Mouse (Mus musculus) lung, adult 2 months (tissue): ENCODE results near the gene Rnf31. TPM values are rescaled to one million over a fixed set of nuclear protein-coding genes. Genes with fewer than 3 reads are reported as not detected.

ENCODE experiments used
- DNase-seq: peaks from one replicate; pipeline ENCODE4 v3.0.0; 2022
- H3K4me1 ChIP-seq: fragments of 200-500 bp; 2 replicates; pipeline ENCODE4 v1.6.1; 2011; ENCODE audit warnings: low read length; ENCODE audit not compliant: control insufficient read depth, insufficient read depth
- H3K4me3 ChIP-seq: fragments of 200-500 bp; replicated peaks from 2 replicates; pipeline ENCODE3; 2011; ENCODE audit warnings: low read depth, mild to moderate bottlenecking, control low read depth, low read length; ENCODE audit errors: extremely low read depth
- CTCF ChIP-seq: fragments of 200-500 bp; IDR thresholded peaks from 2 replicates; pipeline ENCODE4 v1.5.1; 2011; ENCODE audit warnings: mild to moderate bottlenecking, low read length, control low read depth; ENCODE audit not compliant: insufficient read depth
- POLR2A ChIP-seq: fragments of 200-500 bp; IDR thresholded peaks from 2 replicates; pipeline ENCODE4 v1.6.1; 2011; ENCODE audit warnings: low read depth, mild to moderate bottlenecking, control low read depth, low read length, borderline replicate concordance; ENCODE audit errors: extremely low read depth
- WGBS: fragments of 180-500 bp; shearing (Covaris S2); methylation state at CpG from one replicate; pipeline ENCODE4 v1.1.7; 2018; 5-methylcytosine and 5-hydroxymethylcytosine counted together
- polyA plus RNA-seq: library from polyadenylated mRNA; depleted of rRNA; stranded (reverse); fragments of >200 nt; gene quantifications from 2 replicates; pipeline ENCODE4 v1.2.3, GENCODE M21; 2012

Gene Rnf31
- polyA plus RNA-seq, 1 experiment: 42.8 TPM

DNA sequence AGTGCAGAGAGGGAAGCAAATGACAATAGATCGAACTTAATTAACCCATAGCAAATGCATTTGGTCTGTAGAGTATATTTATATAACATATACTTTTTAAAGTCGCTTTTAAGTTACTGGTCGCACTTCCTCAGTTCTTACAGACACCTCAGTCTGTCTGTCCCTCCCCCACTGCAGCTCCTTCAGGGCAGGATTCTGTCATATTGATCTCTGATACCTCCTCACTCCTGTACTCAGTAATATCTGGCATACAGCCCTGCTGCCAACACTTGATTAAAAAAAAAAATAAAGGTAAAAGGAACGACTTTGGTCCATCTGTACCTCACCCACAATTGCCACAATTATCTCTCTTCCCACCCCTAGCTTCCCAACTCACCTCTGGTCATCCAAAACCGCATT lies 7.2 kb upstream of the Rnf31 start:
- H3K4me3 ChIP-seq: no peak overlapping the region
- peaks cover 6% of the 10 kb centered on the region for H3K4me1 ChIP-seq
- WGBS: 44% methylated on average over 5 of the region's 5 CpGs
- TF ChIP-seq POLR2A (no peak), CTCF (no peak)
- no peak for DNase-seq

DNA sequence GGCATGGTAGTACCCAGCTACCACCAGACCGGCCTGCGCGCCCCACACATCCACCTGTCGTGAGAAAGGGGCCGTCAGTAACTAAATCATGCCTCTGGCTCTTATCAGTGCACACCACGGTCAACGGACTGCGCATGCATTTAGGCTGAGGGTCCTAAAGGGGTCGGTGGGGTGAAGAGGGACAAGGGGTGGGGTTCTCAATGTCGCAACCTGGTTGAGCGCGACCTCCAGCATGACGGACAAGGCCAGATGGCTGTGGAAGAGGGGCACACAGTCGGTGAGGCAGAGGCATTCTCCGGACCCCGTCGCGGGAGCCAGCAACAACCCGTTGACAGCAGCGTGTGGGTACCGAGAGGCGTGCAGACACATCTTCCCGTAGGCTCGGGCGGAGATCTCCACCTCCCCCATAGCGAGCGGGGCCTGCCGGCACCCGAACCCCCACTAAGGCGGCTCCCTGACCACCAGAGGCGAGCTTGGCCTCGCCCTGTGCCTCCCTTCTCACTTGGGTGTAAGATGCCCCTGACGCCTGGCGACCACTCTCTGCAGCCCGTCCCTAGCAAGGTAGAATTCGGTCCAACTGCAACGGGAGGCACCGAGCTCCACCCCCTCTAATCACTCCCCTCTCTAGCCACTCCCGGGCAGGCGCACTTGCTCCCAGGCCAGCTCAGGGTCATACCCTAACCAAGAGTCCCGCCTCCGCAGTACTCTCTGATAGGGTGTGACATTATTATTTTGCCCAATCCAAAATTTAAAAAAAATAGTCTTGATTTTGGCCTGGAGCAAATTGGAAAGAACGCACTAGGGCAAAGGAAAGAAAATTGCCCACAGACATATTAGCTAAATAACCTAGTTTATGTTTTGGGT lies 6.6 kb upstream of the Rnf31 start, which contains the start of gene Emc9:
TSS of gene Emc9 (minus strand) at position 601 of the 864 bp plus-strand sequence.
- DNase-seq: peak; percentile 80

DNA sequence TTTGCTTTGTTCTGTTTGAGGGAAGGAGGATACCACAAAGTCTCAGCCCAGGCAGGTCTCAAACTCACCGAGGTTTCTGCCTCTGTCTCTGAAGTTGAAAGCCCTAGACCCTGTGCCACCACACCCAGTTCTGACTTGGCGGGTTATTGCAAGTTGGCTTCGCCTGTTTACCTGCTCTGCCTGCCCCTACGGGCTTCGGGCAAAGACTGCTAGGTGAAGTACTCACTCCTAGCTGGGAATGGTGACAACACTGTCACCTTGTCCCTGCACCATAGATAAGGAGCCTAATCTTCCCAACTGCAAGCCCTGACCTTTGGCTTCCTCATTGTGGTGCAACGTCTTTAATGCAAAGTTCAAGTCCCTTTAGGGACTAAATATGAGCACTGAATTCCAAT lies 5.9 kb upstream of the Rnf31 start:
- Histone ChIP-seq H3K4me1 (peaks cover 11% of the 10 kb centered on the region), H3K4me3 (peak overlapping the region; percentile 14)
- peak; percentile 25 for DNase-seq
- 45% methylated on average over 6 of the region's 6 CpGs for WGBS
- TF ChIP-seq POLR2A: no peak
- no peak for TF ChIP-seq CTCF

More for the DNA sequence above, 6.6 kb upstream of the Rnf31 start, which contains the start of gene Emc9:
- Histone ChIP-seq H3K4me1 (peaks cover 9% of the 10 kb centered on the region), H3K4me3 (peak within 1 kb of the TSS; percentile 78)
- WGBS: 6% methylated on average over 43 of the region's 43 CpGs
- peak; percentile 73; the same call in 1 of the 2 replicates for TF ChIP-seq POLR2A
- no peak for TF ChIP-seq CTCF

DNA sequence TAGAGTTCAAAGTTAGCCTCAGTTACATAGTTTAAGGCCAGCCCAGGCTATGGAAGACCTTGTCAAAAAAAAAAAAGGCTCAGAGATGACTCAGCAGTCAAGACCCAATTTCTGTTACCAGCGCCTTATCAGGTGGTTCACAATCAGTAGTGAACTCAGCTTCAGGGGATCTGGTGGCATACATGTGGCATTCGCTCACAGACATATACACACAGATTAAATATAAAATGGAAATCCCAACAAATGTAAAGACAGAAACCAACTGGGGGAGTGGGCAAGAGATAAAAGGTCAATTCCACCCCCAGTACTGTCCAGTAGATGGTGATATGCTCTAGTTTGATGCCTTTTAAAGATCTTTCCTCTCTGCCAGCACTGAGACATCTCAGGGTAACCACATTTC lies 5.4 kb upstream of the Rnf31 start:
- Histone ChIP-seq H3K4me3 (no peak overlapping the region), H3K4me1 (peaks cover 11% of the 10 kb centered on the region)
- TF ChIP-seq CTCF: no peak
- no peak for TF ChIP-seq POLR2A
- DNase-seq: no peak
- WGBS: 99% methylated on average over 2 of the region's 2 CpGs

DNA sequence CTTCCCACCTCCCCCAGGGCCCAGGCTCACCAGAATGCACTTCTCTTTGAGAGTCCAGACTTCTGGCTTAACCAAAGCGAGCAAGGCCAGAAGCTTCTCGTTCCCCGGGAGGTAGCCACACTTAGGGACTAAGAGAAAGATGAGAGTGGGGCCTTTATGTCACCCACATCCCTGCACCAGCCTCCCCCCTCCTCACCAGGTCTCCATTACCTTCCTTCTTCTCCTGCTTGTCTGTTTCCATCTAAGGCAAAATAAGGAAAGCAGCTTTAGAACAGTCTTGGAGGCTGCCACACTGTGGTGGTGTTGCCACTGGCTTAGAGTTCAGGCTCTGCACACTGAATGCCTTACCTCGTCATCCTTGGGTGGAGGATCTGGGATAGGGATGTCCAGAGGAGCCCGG lies 2.2 kb upstream of the Rnf31 start:
- Histone ChIP-seq H3K4me1 (peaks cover 25% of the 10 kb centered on the region), H3K4me3 (no peak overlapping the region)
- WGBS: 92% methylated on average over 5 of the region's 5 CpGs
- no peak for TF ChIP-seq CTCF
- TF ChIP-seq POLR2A: no peak
- no peak for DNase-seq

DNA sequence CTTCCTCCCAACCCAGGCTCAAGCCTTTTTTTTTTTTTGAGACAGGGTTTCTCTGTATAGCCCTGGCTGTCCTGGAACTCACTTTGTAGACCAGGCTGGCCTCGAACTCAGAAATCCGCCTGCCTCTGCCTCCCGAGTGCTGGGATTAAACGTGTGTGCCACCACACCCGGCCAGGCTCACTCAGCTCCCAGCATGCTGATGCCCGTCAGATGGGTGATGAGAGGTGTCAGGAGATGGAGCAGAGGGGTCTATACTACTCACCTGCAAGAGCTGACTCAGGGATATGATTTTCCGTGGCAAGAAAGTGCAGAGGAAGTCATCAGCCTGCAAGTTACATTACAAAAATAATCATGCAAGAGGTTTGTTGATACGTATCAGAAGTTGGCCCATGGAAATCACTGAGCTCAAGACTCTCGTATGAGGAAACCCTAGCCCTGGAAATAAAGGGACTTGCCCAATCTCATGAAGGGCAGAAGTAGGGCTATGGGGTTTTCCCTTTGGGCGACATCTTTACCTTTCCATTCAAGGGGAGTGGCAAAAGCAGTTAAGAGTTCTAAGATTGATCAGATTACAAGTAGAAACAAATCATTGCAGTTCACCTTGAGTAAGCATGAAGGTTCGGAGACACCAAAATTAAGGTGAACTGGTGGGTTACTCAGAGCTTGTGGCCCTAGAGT lies 1.6 kb upstream of the Rnf31 start:
- DNase-seq: no peak
- WGBS: 66% methylated on average over 11 of the region's 11 CpGs

DNA sequence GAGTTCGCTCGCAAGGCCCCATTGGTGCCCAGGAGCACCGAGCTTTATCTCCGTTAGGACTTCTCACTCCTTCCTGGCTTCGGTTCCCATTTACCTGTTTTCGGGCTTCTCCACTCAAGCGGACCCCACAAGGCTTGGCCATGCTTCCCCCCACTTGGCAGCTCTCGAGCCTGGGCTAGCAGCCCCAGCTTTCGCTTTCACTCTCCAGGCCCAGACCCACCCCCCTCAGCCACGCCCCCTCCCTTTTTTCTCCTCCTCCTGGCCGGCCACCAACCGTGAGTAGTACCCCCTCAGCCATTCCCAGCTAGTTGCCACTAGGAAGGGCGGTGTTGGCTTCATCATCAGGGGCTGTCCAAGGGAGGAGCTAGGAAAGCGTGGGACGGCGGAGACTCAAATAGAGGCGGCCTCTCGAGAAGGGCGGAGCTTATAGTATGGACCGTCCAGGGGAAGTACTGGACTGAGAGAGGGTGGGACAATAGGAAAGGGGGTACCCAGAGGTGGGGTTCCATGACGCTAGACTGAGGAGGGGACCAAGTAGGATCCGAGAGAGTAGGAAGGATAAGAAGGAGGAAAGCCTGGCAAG lies 669 bp upstream of the Rnf31 start, which contains the start of gene Psme2:
TSS of gene Psme2 (minus strand) at position 366 of the 583 bp plus-strand sequence.
- Histone ChIP-seq H3K4me3 (peak within 1 kb of the TSS; percentile 87), H3K4me1 (peaks cover 18% of the 10 kb centered on the region)
- WGBS: under 1% methylated on average over 22 of the region's 22 CpGs
- peak; percentile 91 for DNase-seq
- TF ChIP-seq POLR2A: peak; percentile 71; the same call in 1 of the 2 replicates
- no peak for TF ChIP-seq CTCF

More for the DNA sequence above, 1.6 kb upstream of the Rnf31 start:
- TF ChIP-seq POLR2A (no peak), CTCF (no peak)
- Histone ChIP-seq H3K4me1 (peaks cover 21% of the 10 kb centered on the region), H3K4me3 (peak overlapping the region; percentile 84)

DNA sequence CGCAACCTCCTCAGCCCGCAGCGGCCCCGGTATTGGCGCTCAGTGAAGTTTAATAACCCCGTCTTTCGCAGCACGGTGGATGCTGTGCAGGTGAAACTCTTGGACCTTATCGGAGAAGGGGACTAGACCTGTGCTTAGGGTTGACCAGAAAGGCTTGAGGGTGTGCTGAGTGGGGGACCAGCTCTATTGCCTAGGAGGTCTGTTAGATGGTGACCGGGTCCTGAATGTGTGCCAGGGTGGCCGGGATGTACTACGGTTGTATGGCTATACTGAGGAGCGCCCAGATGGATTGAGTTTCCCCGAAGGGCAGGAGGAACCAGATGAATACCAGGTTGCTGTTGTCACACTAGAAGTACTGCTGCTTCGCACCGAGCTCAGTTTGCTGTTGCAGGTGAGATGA lies 718 bp downstream of the Rnf31 start:
- WGBS: 3% methylated on average over 16 of the region's 16 CpGs
- no peak for TF ChIP-seq CTCF
- TF ChIP-seq POLR2A: no peak
- peaks cover 18% of the 10 kb centered on the region for H3K4me1 ChIP-seq
- peak overlapping the region; percentile 87 for H3K4me3 ChIP-seq
- DNase-seq: peak; percentile 38

DNA sequence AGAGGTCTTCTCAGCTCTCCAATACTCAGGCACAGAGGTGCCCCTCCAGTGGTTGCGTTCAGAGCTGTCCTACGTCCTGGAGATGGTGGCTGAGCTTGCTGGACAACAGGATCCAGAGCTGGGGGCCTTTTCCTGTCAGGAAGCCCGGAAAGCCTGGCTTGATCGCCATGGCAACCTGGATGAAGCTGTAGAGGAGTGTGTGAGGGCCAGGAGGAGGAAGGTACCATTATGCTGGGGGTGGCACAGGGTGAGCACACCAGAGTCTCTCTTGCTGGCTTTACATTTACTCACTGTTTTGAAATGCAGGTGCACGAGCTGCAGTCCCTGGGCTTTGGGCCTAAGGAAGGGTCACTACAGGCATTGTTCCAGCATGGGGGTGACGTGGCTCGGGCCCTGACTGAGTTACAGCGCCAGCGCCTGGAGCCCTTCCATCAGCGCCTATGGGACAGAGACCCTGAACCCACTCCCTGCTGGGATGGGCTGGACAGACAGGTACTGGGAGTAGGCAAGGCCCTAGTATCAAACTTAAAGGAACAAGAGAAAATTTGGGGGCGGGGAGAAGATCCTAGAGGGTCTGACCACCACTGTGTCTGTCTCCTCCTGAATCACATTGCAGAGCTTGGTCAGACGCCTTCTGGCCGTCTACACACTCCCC lies 4.7 kb downstream of the Rnf31 start:
- Histone ChIP-seq H3K4me1 (peaks cover 14% of the 10 kb centered on the region), H3K4me3 (no peak overlapping the region)
- WGBS: 80% methylated on average over 13 of the region's 13 CpGs
- TF ChIP-seq CTCF (no peak), POLR2A (no peak)
- DNase-seq: no peak
